ENCODE assay signal across 8 mouse cellular contexts in genomic region chr11:19986443-19986861, GRCm38 (mm10).
DNase-seq lines count a peak whose midpoint lies in the region; ATAC-seq and TF ChIP-seq lines count a peak whose summit lies in the region.

No protein-coding gene starts in this region.

- peaks cover 73% of the 10 kb centered on the region for H3K4me1 ChIP-seq in heart, embryonic 12.5 days (replicated peaks)
- H3K4me1 ChIP-seq in ES-Bruce4 (ENCODE audit: control insufficient read depth, insufficient read depth, low read length) = peaks cover 16% of the 10 kb centered on the region
- peaks cover 50% of the 10 kb centered on the region for H3K4me1 ChIP-seq in embryonic facial prominence, embryonic 12.5 days
- peaks cover 81% of the 10 kb centered on the region for H3K4me1 ChIP-seq in liver, embryonic 13.5 days (replicated peaks)
- peaks cover 16% of the 10 kb centered on the region for H3K4me1 ChIP-seq in midbrain, embryonic 13.5 days (replicated peaks)

- no peaks in the 10 kb centered on the region for H3K36me3 ChIP-seq in heart, embryonic 12.5 days
- H3K36me3 ChIP-seq in ES-Bruce4 (ENCODE audit: control insufficient read depth, insufficient read depth, low read length, poor library complexity, severe bottlenecking) = no peaks in the 10 kb centered on the region
- H3K36me3 ChIP-seq in embryonic facial prominence, embryonic 12.5 days = no peaks in the 10 kb centered on the region
- no peaks in the 10 kb centered on the region for H3K36me3 ChIP-seq in liver, embryonic 13.5 days
- no peaks in the 10 kb centered on the region for H3K36me3 ChIP-seq in midbrain, embryonic 13.5 days

- peak overlapping the region; percentile 68 for H3K27ac ChIP-seq in heart, embryonic 12.5 days (ENCODE audit: poor library complexity, severe bottlenecking)
- H3K27ac ChIP-seq in ES-Bruce4 (ENCODE audit: insufficient read depth, low read length) = peak overlapping the region; percentile 100
- H3K27ac ChIP-seq in embryonic facial prominence, embryonic 12.5 days = 0 out of 2 replicates have a peak overlapping the region, but pooled peaks have one; percentile 46
- H3K27ac ChIP-seq in liver, embryonic 13.5 days = peak overlapping the region; percentile 79
- H3K27ac ChIP-seq in midbrain, embryonic 13.5 days = no peak overlapping the region

- ATAC-seq in heart, embryonic 12.5 days (ENCODE audit: insufficient number of reproducible peaks, low FRiP score) = no peak
- no peak; the same call in 1 of the 2 replicates for ATAC-seq in embryonic facial prominence, embryonic 12.5 days (ENCODE audit: insufficient number of reproducible peaks, insufficient read depth, low FRiP score, low TSS enrichment)
- ATAC-seq in liver, embryonic 13.5 days (ENCODE audit: low read depth) = no peak
- no peak for ATAC-seq in cerebellum, adult (ENCODE audit: insufficient number of reproducible peaks, low FRiP score, low TSS enrichment)
- ATAC-seq in midbrain, embryonic 13.5 days = no peak

- no peak overlapping the region for H3K4me3 ChIP-seq in heart, embryonic 12.5 days
- peak overlapping the region; percentile 32; the same call in 1 of the 2 replicates for H3K4me3 ChIP-seq in ES-Bruce4 (ENCODE audit: low read depth, low read length)
- H3K4me3 ChIP-seq in embryonic facial prominence, embryonic 12.5 days = no peak overlapping the region
- H3K4me3 ChIP-seq in liver, embryonic 13.5 days (replicated peaks) = 0 out of 2 replicates have a peak overlapping the region, but pooled peaks have one; percentile 1
- H3K4me3 ChIP-seq in midbrain, embryonic 13.5 days (replicated peaks) = no peak overlapping the region

- H3K4me2 ChIP-seq in heart, embryonic 12.5 days = peak overlapping the region; percentile 33
- 0 out of 2 replicates have a peak overlapping the region, but pooled peaks have one; percentile 6 for H3K4me2 ChIP-seq in embryonic facial prominence, embryonic 12.5 days (replicated peaks)
- peak overlapping the region; percentile 42 for H3K4me2 ChIP-seq in liver, embryonic 13.5 days
- no peak overlapping the region for H3K4me2 ChIP-seq in midbrain, embryonic 13.5 days (replicated peaks)

- no peak overlapping the region for H3K9ac ChIP-seq in heart, embryonic 12.5 days
- peak overlapping the region; percentile 74 for H3K9ac ChIP-seq in ES-Bruce4 (ENCODE audit: low read depth, poor library complexity, severe bottlenecking)
- no peak overlapping the region for H3K9ac ChIP-seq in embryonic facial prominence, embryonic 12.5 days
- peak overlapping the region; percentile 33 for H3K9ac ChIP-seq in liver, embryonic 13.5 days
- H3K9ac ChIP-seq in midbrain, embryonic 13.5 days (replicated peaks) = no peak overlapping the region

- H3K9me3 ChIP-seq in heart, embryonic 12.5 days (replicated peaks) = no peaks in the 10 kb centered on the region
- H3K9me3 ChIP-seq in ES-Bruce4 (replicated peaks; ENCODE audit: control insufficient read depth, insufficient read depth, low read length, poor library complexity, severe bottlenecking) = no peaks in the 10 kb centered on the region
- H3K9me3 ChIP-seq in embryonic facial prominence, embryonic 12.5 days = no peaks in the 10 kb centered on the region
- H3K9me3 ChIP-seq in liver, embryonic 13.5 days (replicated peaks) = no peaks in the 10 kb centered on the region
- no peaks in the 10 kb centered on the region for H3K9me3 ChIP-seq in midbrain, embryonic 13.5 days

- H3K27me3 ChIP-seq in heart, embryonic 12.5 days (replicated peaks) = no peaks in the 10 kb centered on the region
- no peaks in the 10 kb centered on the region for H3K27me3 ChIP-seq in ES-Bruce4 (ENCODE audit: control insufficient read depth, insufficient read depth, low read length, poor library complexity, severe bottlenecking)
- no peaks in the 10 kb centered on the region for H3K27me3 ChIP-seq in embryonic facial prominence, embryonic 12.5 days
- no peaks in the 10 kb centered on the region for H3K27me3 ChIP-seq in liver, embryonic 13.5 days
- H3K27me3 ChIP-seq in midbrain, embryonic 13.5 days = no peaks in the 10 kb centered on the region

- TF ChIP-seq CTCF in ES-Bruce4 (IDR thresholded peaks at IDR 0.05; ENCODE audit: low read depth, low read length) = no peak

- TF ChIP-seq EP300 in ES-Bruce4 (IDR thresholded peaks at IDR 0.05; ENCODE audit: insufficient read depth, low read depth, low read length) = peak; percentile 98

- 15% methylated on average over 1 of the region's 1 CpGs for WGBS in heart, embryonic 12.5 days
- 11% methylated on average over 1 of the region's 1 CpGs for WGBS in embryonic facial prominence, embryonic 12.5 days
- WGBS in liver, embryonic 13.5 days (ENCODE audit: insufficient replicate concordance) = 7% methylated on average over 1 of the region's 1 CpGs
- 24% methylated on average over 1 of the region's 1 CpGs for WGBS in midbrain, embryonic 13.5 days

- no peak for TF ChIP-seq POLR2A in ES-Bruce4 (IDR thresholded peaks at IDR 0.05; ENCODE audit: insufficient read depth, low read length)

- no peak for DNase-seq in heart, postnatal 25 days (ENCODE audit: low spot score)
- DNase-seq in liver, embryonic 13.5 days = no peak
- DNase-seq in spleen, postnatal 14 days (ENCODE audit: low spot score in 2 of 2) = no peak

- intact Hi-C loops in heart, postnatal 25 days (cut with DNase I) = no loop called here

Comparison
In these comparisons a context has a peak if more than half of its experiments do, and no peak if none do; other contexts are left out.
1. H3K4me3 ChIP-seq: peak in ES-Bruce4 (single experiment) and liver, embryonic 13.5 days (single experiment); none in heart, embryonic 12.5 days (single experiment), embryonic facial prominence, embryonic 12.5 days (single experiment) and midbrain, embryonic 13.5 days (single experiment).
2. H3K9ac ChIP-seq: peak in ES-Bruce4 (single experiment) and liver, embryonic 13.5 days (single experiment); none in heart, embryonic 12.5 days (single experiment), embryonic facial prominence, embryonic 12.5 days (single experiment) and midbrain, embryonic 13.5 days (single experiment).